Mouse (Mus musculus) adipocyte (in vitro differentiated cells): ENCODE results near the gene Chadl.

ENCODE experiments used
- DNase-seq: peaks from one replicate; pipeline ENCODE4 v3.0.0-alpha.2; 2016; ENCODE audit warnings: low spot score

Chadl gene

GRCm38 (mm10) chr15:81700601-81701000 lies 3.5 kb upstream of the Chadl start:
- DNase-seq = peak; percentile 60

GRCm38 (mm10) chr15:81700161-81700560 lies 3.1 kb upstream of the Chadl start:
- no peak for DNase-seq

GRCm38 (mm10) chr15:81698532-81698931 lies 1.4 kb upstream of the Chadl start:
- DNase-seq = peak; percentile 38

GRCm38 (mm10) chr15:81697847-81698246 lies 760 bp upstream of the Chadl start:
- DNase-seq = peak; percentile 42

- DNase-seq = no peak
These were observed 2.2 kb downstream of the Chadl start for GRCm38 (mm10) chr15:81694891-81695290.

- DNase-seq = no peak
These were observed 2.9 kb downstream of the Chadl start for GRCm38 (mm10) chr15:81693967-81694881.

GRCm38 (mm10) chr15:81693366-81693966 lies 3.6 kb downstream of the Chadl start:
- DNase-seq = no peak

GRCm38 (mm10) chr15:81680301-81680805 lies 16.7 kb downstream of the Chadl start:
- DNase-seq = no peak

- no peak for DNase-seq
These were observed 20.4 kb downstream of the Chadl start for GRCm38 (mm10) chr15:81676637-81677036.

- DNase-seq = peak; percentile 62
These were observed 26.9 kb downstream of the Chadl start for GRCm38 (mm10) chr15:81670231-81670640.

GRCm38 (mm10) chr15:81666957-81667356 lies 30.1 kb downstream of the Chadl start:
- DNase-seq = no peak

GRCm38 (mm10) chr15:81663697-81664561 lies 33.2 kb downstream of the Chadl start, which contains the start of gene L3mbtl2:
L3mbtl2 (plus strand) TSS chr15:81663889.
- DNase-seq = peak; percentile 90

GRCm38 (mm10) chr15:81663281-81663680 lies 33.8 kb downstream of the Chadl start:
- no peak for DNase-seq

GRCm38 (mm10) chr15:81661701-81662100 lies 35.4 kb downstream of the Chadl start:
- DNase-seq = no peak

- DNase-seq = no peak
These were observed 46.5 kb downstream of the Chadl start for GRCm38 (mm10) chr15:81650636-81651035.

GRCm38 (mm10) chr15:81649516-81650455 lies 47.3 kb downstream of the Chadl start:
- DNase-seq = peak; percentile 74
